Comparison of ENCODE assay signal across 27 mouse cellular contexts in the genomic region with DNA sequence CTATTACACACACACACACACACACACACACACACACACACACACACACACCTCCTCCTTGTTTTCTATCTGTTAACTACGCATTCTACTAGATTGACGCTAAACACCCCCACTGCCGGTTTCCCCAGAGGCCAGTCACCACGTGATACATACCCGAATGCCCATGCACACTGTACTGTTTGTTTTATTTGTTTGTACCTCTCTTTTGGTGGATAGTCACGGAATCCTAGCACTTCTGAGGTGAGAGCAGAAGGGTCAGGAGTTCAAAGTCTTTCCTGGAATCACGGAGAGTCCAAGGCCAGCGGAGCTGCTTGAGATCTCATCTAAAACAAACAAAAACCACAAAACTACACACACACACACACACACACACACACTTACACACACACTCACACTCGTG. TPM values are rescaled to one million over a fixed set of nuclear protein-coding genes. Genes with fewer than 3 reads are reported as not detected.
A peak's percentile ranks its signal among the peaks of the same experiment; 100 is the strongest.
DNase-seq lines count a peak whose midpoint lies in the region; ATAC-seq and TF ChIP-seq lines count a peak whose summit lies in the region.
"Had no signal": no experiment of that assay in that cellular context is flagged by ENCODE, and none has a peak within 500 bp of the region (broad histone marks: within the 10 kb centered on the region; RNA-seq: fewer than 3 reads in every experiment).

No protein-coding gene starts in this region.

- peak; percentile 46 for DNase-seq in kidney, adult 18-20 months
- DNase-seq in kidney, postnatal 4 days: no peak
- DNase-seq in liver: no peak
- peak; percentile 33 for DNase-seq in liver, postnatal 0 days
- DNase-seq in right cerebral cortex, postnatal 25 days: no peak
- no peak for DNase-seq in spleen, postnatal 4 days (ENCODE audit: low spot score in 2 of 2)
- DNase-seq: adrenal gland, postnatal 14 days; cerebellum, adult 8-10 months; cerebellum, postnatal 36 days; embryo, embryonic 11 days; gastrocnemius, postnatal 36 days; heart, postnatal 4 days; layer of hippocampus, postnatal 36 days; lung, adult 18-20 months; lung, postnatal 14 days; thymus, adult 2 months; thymus, postnatal 4 days had no signal

- no peak overlapping the region for H3K27ac ChIP-seq in liver, embryonic 16.5 days (ENCODE audit: low read length)
- 0 out of 2 replicates have a peak overlapping the region, but pooled peaks have one; percentile 7 for H3K27ac ChIP-seq in liver, postnatal 0 days (ENCODE audit: low read depth)
- H3K27ac ChIP-seq: embryonic facial prominence, embryonic 13.5 days; forebrain, embryonic 12.5 days; heart, embryonic 15.5 days; hindbrain, embryonic 14.5 days; limb, embryonic 12.5 days; midbrain, embryonic 13.5 days had no signal

- H3K4me1 ChIP-seq in liver, embryonic 16.5 days (ENCODE audit: control insufficient read depth, low read depth, low read length): peaks cover 5% of the 10 kb centered on the region
- H3K4me1 ChIP-seq in liver, postnatal 0 days (ENCODE audit: insufficient read depth): 0 out of 2 replicates have a peak, but pooled peaks cover 6% of the 10 kb centered on the region
- H3K4me1 ChIP-seq: forebrain, embryonic 12.5 days; megakaryocyte, embryonic 14.5 days had no signal

- WGBS in liver, embryonic 16.5 days (ENCODE audit: insufficient replicate concordance): 58% methylated on average over 9 of the region's 9 CpGs
- WGBS in liver, postnatal 0 days (ENCODE audit: insufficient replicate concordance): 51% methylated on average over 9 of the region's 9 CpGs

- no peak overlapping the region for H3K4me2 ChIP-seq in liver, embryonic 16.5 days (ENCODE audit: low read depth, low read length)
- H3K4me2 ChIP-seq in liver, postnatal 0 days (ENCODE audit: low read depth, low read length): no peak overlapping the region
- H3K4me2 ChIP-seq: embryonic facial prominence, embryonic 13.5 days; forebrain, embryonic 12.5 days; heart, embryonic 15.5 days; hindbrain, embryonic 14.5 days; limb, embryonic 12.5 days; midbrain, embryonic 13.5 days had no signal

- TF ChIP-seq EP300 in liver, postnatal 0 days (IDR thresholded peaks at IDR 0.05; ENCODE audit: low read depth): no peak

- ATAC-seq in liver, embryonic 16.5 days (ENCODE audit: low read depth): peak; percentile 87
- ATAC-seq in liver, postnatal 0 days: peak; percentile 90
- ATAC-seq: CD4-positive, CD25-positive, alpha-beta regulatory T cell, adult 4 months; midbrain, embryonic 13.5 days had no signal

- peaks cover 10% of the 10 kb centered on the region for H3K27me3 ChIP-seq in liver, embryonic 16.5 days (ENCODE audit: control insufficient read depth, insufficient read depth, low read depth, low read length)
- no peaks in the 10 kb centered on the region for H3K27me3 ChIP-seq in liver, postnatal 0 days (ENCODE audit: insufficient read depth, low read length)
- H3K27me3 ChIP-seq: embryonic facial prominence, embryonic 13.5 days; heart, embryonic 15.5 days had no signal

- H3K9me3 ChIP-seq in liver, embryonic 16.5 days (replicated peaks; ENCODE audit: control insufficient read depth, low read length): no peaks in the 10 kb centered on the region
- H3K9me3 ChIP-seq in liver, postnatal 0 days (ENCODE audit: low read length): no peaks in the 10 kb centered on the region
- H3K9me3 ChIP-seq: embryonic facial prominence, embryonic 13.5 days; forebrain, embryonic 12.5 days; heart, embryonic 15.5 days; limb, embryonic 12.5 days; midbrain, embryonic 13.5 days had no signal

- no peaks in the 10 kb centered on the region for H3K36me3 ChIP-seq in liver, embryonic 16.5 days (ENCODE audit: control insufficient read depth, insufficient read depth)
- no peaks in the 10 kb centered on the region for H3K36me3 ChIP-seq in liver, postnatal 0 days (replicated peaks; ENCODE audit: insufficient read depth, low read length)
- H3K36me3 ChIP-seq: embryonic facial prominence, embryonic 13.5 days; forebrain, embryonic 12.5 days; heart, embryonic 15.5 days; limb, embryonic 12.5 days; midbrain, embryonic 13.5 days had no signal

- TF ChIP-seq CTCF in liver, postnatal 0 days (IDR thresholded peaks at IDR 0.05; ENCODE audit: low read depth): no peak

- H3K4me3 ChIP-seq in liver, embryonic 16.5 days (ENCODE audit: low read depth, low read length): no peak overlapping the region
- no peak overlapping the region for H3K4me3 ChIP-seq in liver, postnatal 0 days (ENCODE audit: low read depth, low read length)
- H3K4me3 ChIP-seq: embryonic facial prominence, embryonic 13.5 days; erythroblast, embryonic 14.5 days; forebrain, embryonic 12.5 days; heart, embryonic 15.5 days; limb, embryonic 12.5 days; megakaryocyte, embryonic 14.5 days; midbrain, embryonic 13.5 days had no signal

- no peak overlapping the region for H3K9ac ChIP-seq in liver, embryonic 16.5 days (ENCODE audit: low read depth, low read length)
- H3K9ac ChIP-seq in liver, postnatal 0 days (replicated peaks): no peak overlapping the region
- H3K9ac ChIP-seq: embryonic facial prominence, embryonic 13.5 days; forebrain, embryonic 12.5 days; heart, embryonic 15.5 days; hindbrain, embryonic 14.5 days; limb, embryonic 12.5 days; midbrain, embryonic 13.5 days had no signal

RNA-seq across cellular contexts. Expression of a gene that starts 5.8 kb away (rescaled TPM):
- polyA plus RNA-seq in liver, embryonic 16.5 days (2015; fragmentation: Nextera tagmentation; extraction: Ambion mirVana): 6.0 and 6.7 TPM in 2 replicates
- polyA plus RNA-seq in liver, postnatal 0 days (2015; fragmentation: Nextera tagmentation; extraction: Ambion mirVana): 4.1 and 5.5 TPM in 2 replicates

RNA-seq across cellular contexts. Expression of a gene that starts 7.0 kb away (rescaled TPM):
- 1.4 and 1.7 TPM in 2 replicates for polyA plus RNA-seq in liver, embryonic 16.5 days (2015; fragmentation: Nextera tagmentation; extraction: Ambion mirVana)
- polyA plus RNA-seq in liver, postnatal 0 days (2015; fragmentation: Nextera tagmentation; extraction: Ambion mirVana): 1.4 and 1.5 TPM in 2 replicates
- polyA plus RNA-seq: erythroblast, embryonic 14.5 days had no signal

Comparison
In these comparisons a context has a peak if more than half of its experiments do, and no peak if none do; other contexts are left out.
1. DNase-seq: peak in kidney, adult 18-20 months (single experiment) and liver, postnatal 0 days (single experiment); none in kidney, postnatal 4 days (0 of 2), liver (single experiment), right cerebral cortex, postnatal 25 days (single experiment) and spleen, postnatal 4 days (0 of 2).